Mouse (Mus musculus) neural tube, embryonic 13.5 days (tissue): ENCODE results near the gene Smarcal1. TPM values are rescaled to one million over a fixed set of nuclear protein-coding genes. Genes with fewer than 3 reads are reported as not detected.
A peak's percentile ranks its signal among the peaks of the same experiment; 100 is the strongest.

ENCODE experiments used
- ATAC-seq: fragments of 200-750 bp; cut with Nextera tagmentation; 2 replicates; pipeline ENCODE4 v1.8.0; 2017; ENCODE audit warnings: low read depth, mild to moderate bottlenecking, moderate TSS enrichment, moderate library complexity
- H3K27ac ChIP-seq: fragments of 300-500 bp; sonication (generic); replicated peaks from 2 replicates; pipeline ENCODE4 v1.5.1; 2015; ENCODE audit warnings: moderate library complexity, mild to moderate bottlenecking, inconsistent platforms
- H3K27me3 ChIP-seq: fragments of 300-500 bp; sonication (generic); 2 replicates; pipeline ENCODE4 v1.6.1; 2015; ENCODE audit warnings: mild to moderate bottlenecking, inconsistent platforms
- H3K36me3 ChIP-seq: fragments of 300-500 bp; sonication (generic); 2 replicates; pipeline ENCODE4 v1.6.1; 2015; ENCODE audit warnings: mild to moderate bottlenecking, inconsistent platforms
- H3K4me1 ChIP-seq: fragments of 300-500 bp; sonication (generic); replicated peaks from 2 replicates; pipeline ENCODE4 v1.6.1; 2015; ENCODE audit warnings: inconsistent platforms
- H3K4me2 ChIP-seq: fragments of 300-500 bp; sonication (generic); 2 replicates; pipeline ENCODE4 v1.6.1; 2015; ENCODE audit warnings: inconsistent platforms, mild to moderate bottlenecking, moderate library complexity
- H3K4me3 ChIP-seq: fragments of 300-500 bp; sonication (generic); 2 replicates; pipeline ENCODE4 v1.5.1; 2015; ENCODE audit warnings: mild to moderate bottlenecking, inconsistent platforms
- H3K9ac ChIP-seq: fragments of 300-500 bp; sonication (generic); 2 replicates; pipeline ENCODE4 v1.6.1; 2015; ENCODE audit warnings: moderate library complexity, mild to moderate bottlenecking, inconsistent platforms
- H3K9me3 ChIP-seq: fragments of 300-500 bp; sonication (generic); 2 replicates; pipeline ENCODE4 v1.6.1; 2016; ENCODE audit warnings: inconsistent platforms
- WGBS: fragments of 180-500 bp; shearing (Covaris S2); methylation state at CpG from one replicate; pipeline ENCODE4 v1.1.7; 2015; 5-methylcytosine and 5-hydroxymethylcytosine counted together
- polyA plus RNA-seq: library from polyadenylated mRNA; unstranded; fragments of >200 nt; fragmentation: Nextera tagmentation; extraction: Ambion mirVana; gene quantifications from 2 replicates; pipeline ENCODE4 v1.2.1, GENCODE M21; 2015

The Smarcal1 gene
- polyA plus RNA-seq, 1 experiment from 2014 or later = 23.1 TPM

DNA sequence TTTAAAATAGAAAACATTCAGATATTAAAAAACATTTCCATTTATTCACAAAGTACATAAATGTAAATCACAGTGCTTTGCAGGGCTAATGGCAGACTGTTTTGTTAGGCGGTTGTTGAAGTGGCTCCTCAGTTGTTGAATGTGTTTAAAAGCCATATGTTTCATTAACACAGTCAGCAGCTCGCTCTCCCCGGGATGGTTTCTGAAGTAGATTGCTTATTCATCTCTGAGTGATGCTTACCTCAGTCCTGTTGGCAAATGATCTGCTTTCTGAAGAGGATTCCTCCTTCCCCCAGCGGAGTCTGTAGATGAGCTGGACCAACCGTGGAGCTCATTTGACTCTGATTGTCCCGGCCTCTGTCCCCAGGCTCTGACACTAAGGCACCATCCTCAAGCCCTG is 29.1 kb downstream of the Smarcal1 start:
- no peak overlapping the region for H3K27ac ChIP-seq
- peaks cover 19% of the 10 kb centered on the region for H3K4me1 ChIP-seq
- no peak overlapping the region for H3K4me3 ChIP-seq
- H3K27me3 ChIP-seq = no peaks in the 10 kb centered on the region
- H3K4me2 ChIP-seq = no peak overlapping the region
- ATAC-seq = no peak
- no peak overlapping the region for H3K9ac ChIP-seq
- 83% methylated on average over 6 of the region's 6 CpGs for WGBS
- H3K9me3 ChIP-seq = no peaks in the 10 kb centered on the region
- H3K36me3 ChIP-seq = peaks cover 66% of the 10 kb centered on the region

- Histone ChIP-seq H3K27me3 (no peaks in the 10 kb centered on the region), H3K4me3 (no peak overlapping the region), H3K9ac (no peak overlapping the region), H3K36me3 (peaks cover 38% of the 10 kb centered on the region), H3K9me3 (no peaks in the 10 kb centered on the region), H3K4me2 (no peak overlapping the region), H3K4me1 (no peaks in the 10 kb centered on the region), H3K27ac (no peak overlapping the region)
- ATAC-seq = no peak
- WGBS = 19% methylated on average over 5 of the region's 5 CpGs
Measured at GRCm38 (mm10) chr1:72635221-72635620, 52.2 kb downstream of the Smarcal1 start.

DNA sequence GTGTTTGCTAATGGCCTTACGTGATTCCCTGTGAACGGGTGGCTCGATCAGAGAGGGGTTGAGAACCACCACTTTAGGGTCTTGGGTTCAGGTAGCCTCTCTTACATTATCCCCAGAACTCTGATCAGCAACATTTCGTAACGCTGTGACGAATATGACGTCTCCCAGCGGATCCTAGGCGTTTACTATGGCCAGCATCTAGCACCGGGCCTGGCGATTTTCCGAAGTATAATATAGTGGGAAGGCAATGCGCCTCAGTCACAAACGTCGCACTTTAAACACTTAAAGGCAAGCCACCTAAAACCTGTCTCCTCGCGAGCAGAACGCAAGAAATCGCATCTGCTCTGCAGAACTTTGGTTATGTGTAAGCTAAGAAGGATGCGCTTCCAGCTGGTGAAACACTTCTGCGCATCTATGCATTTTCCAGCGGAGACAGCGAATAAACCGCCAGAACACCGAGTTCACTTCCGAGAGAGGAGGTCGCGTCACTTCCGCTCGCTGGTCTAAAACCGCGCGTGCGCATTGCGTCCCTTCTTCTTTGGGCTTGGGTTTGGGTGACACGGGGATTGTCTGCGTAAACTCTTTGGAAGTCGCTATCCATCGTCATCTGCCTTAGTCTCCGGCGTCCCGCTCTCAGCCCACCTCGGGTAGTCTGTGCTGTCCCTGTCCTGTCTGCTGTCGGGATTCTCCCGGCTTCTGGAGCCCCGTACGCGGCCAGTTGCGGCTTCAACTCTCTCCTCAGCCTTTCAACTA is 57.8 kb downstream of the Smarcal1 start:
- H3K27ac ChIP-seq = peak overlapping the region; percentile 67
- no peaks in the 10 kb centered on the region for H3K4me1 ChIP-seq
- peak overlapping the region; percentile 34 for H3K4me3 ChIP-seq
- no peaks in the 10 kb centered on the region for H3K9me3 ChIP-seq
- peak overlapping the region; percentile 57 for H3K4me2 ChIP-seq
- H3K27me3 ChIP-seq = no peaks in the 10 kb centered on the region
- peak overlapping the region; percentile 53 for H3K9ac ChIP-seq
- H3K36me3 ChIP-seq = no peaks in the 10 kb centered on the region
- peak; percentile 79 for ATAC-seq
- WGBS = 43% methylated on average over 49 of the region's 49 CpGs

DNA sequence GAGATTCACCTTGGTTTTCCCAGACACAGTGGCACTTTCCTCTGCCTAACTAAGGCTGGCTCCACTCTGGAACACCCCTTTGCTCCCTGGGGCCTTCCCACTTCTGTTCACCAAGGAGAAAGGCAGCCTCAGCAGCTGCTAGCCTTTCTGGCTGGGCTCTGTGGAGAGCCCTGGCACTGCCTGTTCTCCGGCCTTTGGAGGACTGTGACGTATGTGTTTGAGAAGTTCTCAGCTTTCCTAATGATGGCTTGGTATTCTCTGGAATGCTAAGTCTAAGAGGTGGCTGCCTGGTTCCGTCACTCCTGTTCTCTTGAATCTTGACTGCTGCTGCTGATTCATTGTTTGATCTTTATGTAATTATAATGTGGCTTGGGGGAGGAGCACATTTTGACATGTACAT is 90.0 kb downstream of the Smarcal1 start:
- H3K36me3 ChIP-seq = no peaks in the 10 kb centered on the region
- H3K4me1 ChIP-seq = no peaks in the 10 kb centered on the region
- no peaks in the 10 kb centered on the region for H3K9me3 ChIP-seq
- 61% methylated on average over 3 of the region's 3 CpGs for WGBS
- ATAC-seq = no peak
- H3K27ac ChIP-seq = no peak overlapping the region
- H3K4me2 ChIP-seq = no peak overlapping the region
- H3K4me3 ChIP-seq = no peak overlapping the region
- H3K9ac ChIP-seq = no peak overlapping the region
- no peaks in the 10 kb centered on the region for H3K27me3 ChIP-seq

Other genes with a start within 250 kb of the Smarcal1 start
- 7.2 and 7.8 TPM in 2 replicates for gene March4, start 46.3 kb upstream of the Smarcal1 start, polyA plus RNA-seq
- gene Ankar, start 117.3 kb downstream of the Smarcal1 start, polyA plus RNA-seq = not detected in 2 replicates
- gene Rpl37a, start 128.0 kb downstream of the Smarcal1 start, polyA plus RNA-seq = 999 and 1,146 TPM in 2 replicates
- 337 and 391 TPM in 2 replicates for gene Igfbp2, start 241.3 kb downstream of the Smarcal1 start, polyA plus RNA-seq